Mouse (Mus musculus): ENCODE results near the gene Jdp2.

The Jdp2 gene

DNA sequence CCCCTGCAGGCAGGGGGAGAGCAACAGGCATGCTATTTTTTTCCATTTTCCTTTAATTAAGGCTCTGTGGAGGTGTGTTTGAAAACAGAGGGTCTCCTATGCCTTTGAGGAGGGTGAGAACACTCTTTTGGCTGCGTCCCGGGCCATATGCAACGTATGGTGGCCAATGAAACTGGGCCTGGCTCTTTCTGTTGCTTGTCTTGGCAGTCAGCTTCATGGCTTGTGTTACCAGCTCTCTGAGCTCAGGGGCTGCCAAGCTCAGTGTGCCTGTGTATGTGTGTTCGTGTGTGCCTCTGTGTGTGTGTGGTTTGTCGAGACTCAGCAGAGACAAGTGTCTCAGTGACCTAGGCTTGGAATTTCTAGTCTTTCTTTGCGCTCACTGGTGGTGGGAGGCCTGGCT, 2.7 kb downstream of the Jdp2 start:
- DNase-seq (ENCODE audit: low read depth), result no peak

DNA sequence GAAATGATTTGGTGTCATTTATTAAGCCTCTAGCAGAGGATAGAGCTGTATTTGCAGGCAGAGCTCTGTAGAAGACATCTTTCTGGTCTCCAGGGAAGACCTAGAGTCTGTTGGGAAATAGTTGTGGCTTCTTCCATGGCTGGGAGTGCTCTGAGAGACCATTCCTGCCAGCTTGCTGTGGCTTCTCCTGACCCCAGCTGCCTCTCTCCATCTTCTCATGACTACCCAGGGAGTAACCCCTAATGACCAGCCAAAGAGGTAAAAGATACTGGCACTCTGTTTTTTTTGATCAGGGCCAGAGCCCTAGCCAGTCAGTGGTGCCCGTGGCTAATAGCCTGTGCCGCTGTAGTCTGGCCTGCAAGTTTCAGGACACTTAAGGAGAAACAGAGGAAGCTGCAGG, 3.3 kb downstream of the Jdp2 start:
- DNase-seq (ENCODE audit: low read depth), result no peak

DNA sequence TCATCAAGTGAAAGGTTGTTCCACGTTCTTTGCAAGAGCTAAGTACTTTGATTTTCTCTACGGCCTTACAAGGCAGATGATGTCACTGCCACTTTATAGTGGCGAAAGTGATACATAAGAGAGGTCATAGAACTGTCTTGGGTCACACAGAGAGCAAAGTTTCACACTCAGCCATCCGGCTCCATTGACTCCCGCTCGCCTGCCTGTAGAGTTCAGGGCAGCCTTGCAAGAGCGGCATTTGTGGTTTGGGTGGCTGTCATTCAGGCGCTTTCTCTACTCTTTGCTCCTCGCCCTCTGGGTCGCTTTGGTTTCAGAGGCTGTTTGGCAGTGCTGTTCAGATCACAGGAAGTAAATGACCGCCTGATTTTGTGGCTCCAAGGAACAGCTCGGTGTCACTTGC, 4.0 kb downstream of the Jdp2 start:
- no peak for DNase-seq (ENCODE audit: low read depth)

DNA sequence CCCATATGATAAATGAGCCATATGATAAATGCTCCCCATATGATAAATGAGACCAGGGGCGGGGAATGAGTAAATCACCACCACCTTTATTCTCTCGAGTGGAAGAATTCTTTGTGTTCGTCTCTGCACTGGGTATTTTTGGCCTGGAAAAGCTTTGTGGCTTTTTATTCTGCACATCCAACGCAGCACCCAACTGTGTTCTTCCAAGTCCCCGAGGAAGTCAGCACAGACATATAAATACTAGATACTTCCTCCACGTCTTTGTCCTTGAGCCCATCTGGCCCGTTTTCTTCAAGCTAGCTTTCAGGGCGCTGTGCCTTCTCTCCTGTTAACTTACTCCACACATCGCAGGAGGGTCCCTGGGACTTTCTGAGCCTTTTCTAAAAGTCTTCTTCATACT, 4.9 kb downstream of the Jdp2 start:
- DNase-seq (ENCODE audit: low read depth), result no peak

DNA sequence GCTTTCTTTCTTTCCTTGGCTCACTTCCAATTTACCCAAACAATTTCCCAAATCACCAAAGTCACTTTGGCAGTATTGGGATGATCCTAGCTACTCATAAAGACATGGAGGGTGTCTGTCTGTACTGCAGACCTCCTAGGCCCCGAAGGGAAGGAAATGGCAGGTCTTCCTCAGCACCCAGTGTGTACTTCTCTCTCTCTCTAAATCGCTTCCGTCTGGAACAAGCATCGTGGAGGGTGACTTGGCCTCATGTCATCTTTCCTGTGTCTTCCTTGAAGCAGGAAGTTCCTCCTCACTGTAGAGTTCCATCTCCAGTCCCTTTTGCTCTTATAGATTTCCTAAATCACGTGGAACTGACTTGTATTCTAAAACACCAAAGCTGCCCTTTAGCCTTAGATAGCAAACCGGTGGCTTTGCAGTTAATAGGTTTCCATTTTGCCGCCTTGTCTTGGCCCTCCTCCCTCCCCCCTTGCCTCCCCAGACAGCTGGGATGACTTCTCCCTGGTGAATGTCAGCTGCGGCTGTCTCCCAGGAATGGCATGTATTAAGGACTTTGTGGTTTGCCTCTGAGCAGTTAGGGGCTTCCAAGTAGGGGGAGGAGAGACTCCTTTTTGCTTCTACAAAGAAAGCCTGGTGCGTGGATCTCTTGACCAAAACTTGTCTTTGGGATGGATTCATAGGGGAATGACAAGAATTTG, 5.6 kb downstream of the Jdp2 start:
- no peak for DNase-seq (ENCODE audit: low read depth)

DNA sequence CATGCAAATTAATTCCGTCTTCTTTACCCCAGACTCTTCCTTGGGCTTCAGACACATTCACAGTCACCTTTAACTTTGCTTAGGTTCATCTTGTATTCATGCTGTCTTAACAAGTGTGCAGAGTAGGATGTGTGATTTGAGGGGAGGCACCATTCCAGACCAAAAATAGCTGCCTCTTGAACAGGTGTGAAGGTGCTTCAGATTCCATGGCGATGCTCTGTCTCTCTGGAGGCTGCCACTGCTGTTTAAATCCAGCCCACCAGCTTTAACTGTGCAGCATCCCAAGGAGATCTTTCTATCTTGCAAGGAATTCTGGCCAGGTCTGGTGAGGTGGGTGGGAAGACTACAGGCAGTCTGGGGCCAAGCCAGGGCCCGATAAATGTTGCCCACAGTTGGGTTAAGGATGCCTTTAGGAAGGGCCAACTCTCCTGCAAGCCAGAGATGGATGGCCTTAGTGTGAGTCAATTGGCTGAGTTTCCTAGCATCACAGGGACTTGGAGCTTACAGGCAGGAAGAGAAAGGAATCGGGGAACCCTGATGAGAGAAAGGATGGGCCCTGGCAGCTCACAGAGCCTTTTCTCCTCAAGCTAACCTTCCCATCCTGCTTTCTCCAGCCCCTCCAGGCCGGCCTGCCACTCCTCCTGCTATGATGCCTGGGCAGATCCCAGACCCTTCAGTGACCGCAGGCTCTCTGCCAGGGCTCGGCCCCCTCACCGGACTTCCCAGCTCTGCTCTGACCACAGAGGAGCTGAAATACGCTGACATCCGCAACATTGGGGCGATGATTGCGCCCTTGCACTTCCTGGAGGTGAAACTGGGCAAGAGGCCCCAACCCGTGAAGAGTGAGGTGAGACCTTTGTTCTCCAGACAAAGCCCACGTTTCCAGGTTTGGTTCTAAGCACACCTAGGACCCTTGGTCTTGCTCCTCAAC, 9.0 kb downstream of the Jdp2 start:
- DNase-seq (ENCODE audit: low read depth), result no peak

DNA sequence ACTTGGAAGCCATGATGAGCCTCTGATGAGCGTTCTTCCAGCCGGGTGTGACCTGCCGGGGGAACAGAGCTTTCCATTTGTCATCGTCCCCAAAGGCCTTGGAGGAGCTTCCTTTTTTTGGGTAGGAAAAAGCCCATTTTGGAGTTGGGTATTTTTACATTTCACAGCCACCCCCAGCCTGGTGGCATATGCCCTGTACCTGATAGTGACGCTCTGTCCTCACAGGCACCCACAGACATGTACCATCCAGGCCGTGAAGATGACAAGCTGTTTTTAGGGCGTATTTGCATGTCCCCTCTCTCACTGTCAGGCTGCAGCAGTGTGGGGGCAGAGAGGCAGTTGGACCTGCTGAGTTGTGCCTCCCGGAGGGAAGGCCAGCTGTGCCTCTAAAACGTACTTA, 11.3 kb downstream of the Jdp2 start:
- DNase-seq (ENCODE audit: low read depth), result no peak

DNA sequence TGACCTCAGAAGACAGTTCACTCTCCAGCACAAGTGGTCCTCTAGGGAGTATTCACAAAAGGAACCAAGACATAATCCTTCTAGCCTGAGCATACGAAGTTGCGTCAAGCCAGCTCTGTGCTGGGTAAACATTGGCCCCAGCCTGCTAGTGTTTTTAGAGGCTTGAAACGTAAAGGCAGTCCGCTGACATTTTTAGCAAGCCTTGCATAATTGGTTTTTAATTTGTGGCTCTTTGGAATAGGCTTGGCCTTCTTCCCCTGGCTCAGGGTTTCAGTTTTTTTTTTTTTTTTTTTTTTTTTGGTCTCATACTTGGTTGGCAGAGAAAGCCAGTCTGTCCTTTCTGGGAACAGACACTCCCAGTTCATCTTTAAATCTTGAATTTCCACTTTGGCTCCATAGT, 15.3 kb downstream of the Jdp2 start:
- DNase-seq (ENCODE audit: low read depth), result no peak

DNA sequence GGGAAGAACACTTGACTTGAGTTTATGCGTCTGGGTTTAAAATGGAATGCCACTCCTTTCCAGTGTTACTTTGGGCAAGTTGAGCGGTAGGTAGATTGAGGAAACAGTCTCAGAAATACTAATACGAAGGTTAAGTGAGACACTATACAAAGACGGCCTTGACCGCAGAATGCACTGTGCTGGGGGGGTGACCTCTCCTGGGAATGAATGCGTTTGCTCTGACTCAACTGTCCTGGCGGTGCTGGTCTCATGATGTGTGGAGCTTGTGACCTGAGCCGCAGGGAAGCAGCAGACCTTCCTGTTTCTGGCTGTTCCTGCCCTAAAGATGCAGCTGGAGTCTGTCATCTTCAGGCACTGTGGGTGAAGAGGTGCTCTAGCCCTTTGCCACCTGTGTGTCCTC, 16.7 kb downstream of the Jdp2 start:
- no peak for DNase-seq (ENCODE audit: low read depth)

DNA sequence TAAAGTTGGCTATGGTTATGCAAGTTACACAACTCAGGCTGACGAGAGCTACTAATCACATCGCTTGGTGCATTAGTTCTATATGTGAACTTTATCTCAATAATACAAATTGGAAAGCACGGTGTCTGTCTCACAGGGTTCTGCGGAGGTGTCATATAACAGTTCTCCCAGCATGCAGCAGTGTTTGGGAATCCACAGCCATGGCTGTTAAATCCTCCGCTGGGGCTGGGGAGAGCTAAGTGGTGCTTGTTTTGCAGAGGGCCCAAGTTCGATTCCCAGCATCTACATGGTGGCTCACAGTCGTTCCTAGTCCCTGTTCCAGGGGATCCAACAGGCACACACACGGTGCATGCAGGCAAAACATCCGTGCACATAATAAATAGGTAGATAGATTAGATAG, 19.1 kb downstream of the Jdp2 start:
- no peak for DNase-seq (ENCODE audit: low read depth)

DNA sequence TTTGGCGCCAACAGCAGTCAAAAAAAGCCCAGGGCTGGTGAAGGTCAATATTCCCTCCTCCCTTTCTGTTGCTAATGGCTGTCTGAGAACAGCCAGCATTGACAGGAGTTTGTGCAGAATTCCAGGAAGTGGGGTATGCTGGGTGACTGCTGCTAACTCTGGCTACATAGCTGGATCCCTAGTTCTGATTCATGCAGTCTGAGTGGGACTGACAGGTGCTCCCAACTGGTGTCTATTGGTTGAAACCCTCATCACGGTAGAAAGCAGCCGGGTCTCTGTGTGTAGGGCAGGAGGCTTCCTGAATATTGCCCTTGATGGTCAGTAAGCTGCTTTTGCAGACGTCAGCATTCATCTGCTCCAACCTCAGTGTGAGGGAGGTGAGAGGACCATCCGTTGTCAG, 19.6 kb downstream of the Jdp2 start:
- DNase-seq (ENCODE audit: low read depth), result no peak

DNA sequence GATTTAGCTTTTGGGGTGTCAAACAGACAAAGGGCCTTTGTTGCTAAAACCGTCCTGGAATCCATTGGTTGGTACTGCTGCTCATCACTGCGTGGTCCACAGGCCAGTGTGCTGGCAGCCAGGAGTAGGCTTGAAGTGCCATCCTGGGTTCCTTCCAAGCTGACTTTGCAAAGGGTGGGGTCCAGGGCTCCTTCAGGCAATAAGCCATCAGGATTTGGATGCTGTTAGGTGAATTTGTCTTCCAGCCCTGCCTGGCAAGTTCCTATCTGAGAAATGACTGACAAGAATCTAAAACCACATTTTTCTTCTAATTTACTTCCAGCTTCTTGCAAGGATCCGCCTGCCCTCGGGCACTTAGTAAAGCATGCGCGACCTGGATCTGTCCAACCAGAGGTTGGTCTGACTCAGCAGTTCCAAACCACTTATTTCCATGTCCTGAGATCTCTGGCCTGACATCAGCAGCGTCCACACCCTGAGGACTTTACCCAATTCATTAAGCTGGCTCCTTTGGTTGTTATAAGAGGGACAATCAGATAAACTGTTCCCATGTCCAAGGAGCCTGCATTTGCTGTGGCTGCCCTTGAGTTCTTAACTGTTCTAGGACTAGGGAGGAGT, 20.6 kb downstream of the Jdp2 start:
- no peak for DNase-seq (ENCODE audit: low read depth)

DNA sequence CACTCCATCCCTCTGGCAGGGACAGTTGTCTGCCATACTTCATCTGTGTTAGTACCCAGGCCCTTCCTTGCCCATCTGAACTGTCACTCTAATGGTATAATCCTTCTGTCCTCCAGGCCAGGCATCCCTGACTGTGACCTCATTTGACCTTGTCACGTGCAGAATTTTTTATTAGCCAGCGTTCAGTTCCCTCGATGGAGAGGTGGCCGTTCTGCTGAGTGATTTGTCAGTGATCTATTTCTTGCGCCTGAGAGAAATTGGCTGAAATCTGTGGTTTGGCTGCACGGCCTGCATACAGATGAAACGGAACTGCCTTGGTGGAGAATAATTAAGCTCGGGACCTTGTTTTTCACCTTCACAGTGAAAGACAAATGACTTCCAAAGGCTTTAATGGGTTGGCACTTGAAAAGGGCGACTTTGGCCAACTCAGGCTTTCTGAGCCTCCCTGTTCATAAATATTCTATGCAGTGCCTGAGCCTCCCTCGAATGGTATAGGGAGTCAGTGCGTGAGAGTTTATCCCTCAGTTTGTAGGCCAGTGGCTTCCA, 21.1 kb downstream of the Jdp2 start:
- DNase-seq (ENCODE audit: low read depth), result no peak

DNA sequence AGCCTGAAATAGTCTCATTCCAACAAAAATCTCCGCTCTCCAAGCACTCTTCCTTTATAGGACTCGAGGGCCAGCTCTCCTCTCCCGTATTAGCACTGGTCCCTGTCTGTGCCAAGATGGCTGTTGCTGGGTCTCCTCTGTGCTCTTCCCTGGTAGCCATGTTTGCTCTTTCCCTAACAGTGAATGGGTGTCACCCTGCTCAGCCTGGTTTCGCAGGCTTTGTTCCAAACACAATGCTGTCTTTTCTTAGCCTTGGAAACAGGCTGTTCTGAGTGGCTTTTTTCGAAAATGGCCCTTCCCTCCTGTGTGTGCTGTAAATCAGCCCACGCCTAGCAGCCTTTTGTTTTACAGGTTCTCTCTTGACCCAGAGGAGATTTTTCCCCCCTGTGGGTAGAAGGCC, 22.2 kb downstream of the Jdp2 start:
- DNase-seq (ENCODE audit: low read depth), result no peak

DNA sequence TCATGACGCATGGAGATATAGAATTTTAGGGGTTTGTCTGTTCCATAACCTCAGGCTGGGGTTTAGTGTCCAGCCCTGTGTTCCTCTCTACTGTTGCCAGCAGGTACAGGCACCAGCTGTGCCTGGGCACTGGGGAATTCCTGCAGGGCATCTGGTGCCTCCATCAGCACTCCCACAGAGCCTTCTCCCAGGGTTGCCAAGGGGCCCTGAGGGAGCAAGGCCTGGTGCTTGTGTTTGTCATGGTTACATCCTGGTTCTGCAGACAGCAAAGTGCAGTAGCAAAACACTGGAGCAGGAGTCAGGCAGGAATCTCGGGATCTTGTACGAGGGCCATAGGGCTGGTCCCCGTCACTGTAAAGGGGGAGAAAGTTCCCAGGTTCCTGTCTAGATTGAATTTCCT, 22.8 kb downstream of the Jdp2 start:
- no peak for DNase-seq (ENCODE audit: low read depth)

DNA sequence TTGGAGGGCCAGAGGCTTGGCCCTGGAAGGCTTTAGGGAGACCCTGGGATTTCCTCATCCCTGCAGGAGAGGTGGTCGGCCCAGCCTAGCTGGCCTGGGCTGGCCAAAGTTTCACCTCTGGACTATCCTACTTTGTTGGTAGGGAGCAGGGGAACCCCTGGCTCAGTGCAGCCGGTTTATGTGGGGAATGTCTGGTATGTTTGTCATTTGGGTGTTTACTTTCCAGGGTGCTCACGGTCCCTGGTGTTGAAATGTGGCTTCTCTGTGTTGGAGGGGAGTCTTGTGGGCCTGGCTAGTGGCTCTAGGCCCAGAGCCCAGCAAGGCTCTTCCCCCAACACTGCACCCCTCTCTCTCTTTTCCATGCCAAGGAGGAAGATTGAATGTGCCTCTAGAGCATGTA, 24.9 kb downstream of the Jdp2 start:
- DNase-seq (ENCODE audit: low read depth), result no peak

DNA sequence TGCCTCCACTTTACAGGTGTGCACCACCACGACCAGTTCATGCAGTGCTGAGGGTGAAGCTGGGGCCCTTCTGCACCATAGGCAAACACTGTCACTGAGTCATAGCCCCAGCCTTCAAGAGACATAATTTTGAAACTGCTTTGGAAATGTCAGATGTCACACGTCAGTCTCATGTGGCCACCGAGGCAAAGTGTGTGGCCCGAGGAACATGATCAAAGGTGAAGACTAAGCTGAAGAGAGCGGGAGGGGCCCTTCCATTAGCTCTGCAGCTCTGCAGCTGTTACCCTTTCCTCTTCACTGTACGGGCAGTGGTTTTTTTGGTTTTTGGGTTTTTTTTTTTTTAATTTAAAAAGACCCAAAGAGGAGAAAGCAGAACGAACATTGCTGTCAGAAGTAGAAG, 25.8 kb downstream of the Jdp2 start:
- no peak for DNase-seq (ENCODE audit: low read depth)

DNA sequence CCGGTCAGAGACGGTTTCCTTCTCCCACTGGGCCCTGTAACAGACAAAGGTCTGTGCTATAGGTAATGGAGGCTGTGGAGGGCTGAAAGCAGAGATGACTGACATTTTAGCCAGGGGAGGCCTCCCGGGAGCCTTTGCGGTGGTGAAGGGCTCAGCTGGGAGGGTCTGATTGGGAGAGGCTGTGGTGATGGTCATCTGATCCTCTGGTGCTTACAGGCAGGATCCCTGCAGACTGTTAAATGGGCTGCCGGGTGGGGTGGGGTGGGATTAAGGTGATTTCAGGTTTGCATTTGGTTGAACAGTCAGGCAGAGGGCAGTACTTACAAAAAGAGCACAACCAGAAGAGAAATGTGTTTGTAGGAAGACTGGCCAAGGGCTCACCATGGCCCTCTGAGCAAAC, 27.0 kb downstream of the Jdp2 start:
- DNase-seq (ENCODE audit: low read depth), result no peak

DNA sequence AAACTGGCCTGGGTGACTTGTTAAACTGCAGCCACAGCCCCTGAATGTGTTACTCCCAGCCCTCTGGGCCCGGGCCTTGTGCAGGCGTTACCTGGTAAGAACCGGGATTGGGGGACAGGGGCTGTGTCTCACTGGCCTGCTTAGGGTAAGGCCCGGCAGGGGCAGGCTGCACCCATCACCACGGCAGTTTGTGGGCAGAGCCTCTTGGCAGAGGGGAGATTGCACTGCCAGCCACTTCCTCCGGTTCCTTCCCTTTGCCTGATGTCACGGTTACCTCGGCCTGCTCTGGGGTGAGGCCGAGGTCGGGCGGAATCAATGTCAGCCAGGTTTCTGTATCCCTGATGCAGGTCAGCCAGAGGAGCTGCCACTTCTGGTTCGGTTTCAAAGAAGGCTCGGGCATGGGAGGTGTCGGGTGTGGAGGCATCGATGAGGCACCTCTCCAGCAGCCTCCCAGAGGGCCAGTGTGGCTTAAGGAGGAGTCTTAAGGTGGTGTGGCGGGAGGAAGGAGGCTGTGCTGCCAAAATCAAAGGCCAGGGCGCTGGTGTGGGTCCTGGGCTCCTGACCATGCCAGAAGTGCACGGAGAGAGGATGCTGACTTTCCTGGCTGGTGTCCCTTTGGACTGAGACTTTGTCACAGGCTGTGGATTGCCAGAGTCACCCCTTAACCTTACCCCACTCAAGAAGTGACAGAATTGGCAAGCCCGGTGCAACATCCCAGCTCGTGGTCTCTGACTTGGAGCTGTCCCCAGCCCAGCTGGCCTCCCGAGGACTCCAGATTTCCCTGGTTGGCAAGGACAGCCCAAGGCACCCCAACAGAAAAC, 31.0 kb downstream of the Jdp2 start:
- no peak for DNase-seq (ENCODE audit: low read depth)

DNA sequence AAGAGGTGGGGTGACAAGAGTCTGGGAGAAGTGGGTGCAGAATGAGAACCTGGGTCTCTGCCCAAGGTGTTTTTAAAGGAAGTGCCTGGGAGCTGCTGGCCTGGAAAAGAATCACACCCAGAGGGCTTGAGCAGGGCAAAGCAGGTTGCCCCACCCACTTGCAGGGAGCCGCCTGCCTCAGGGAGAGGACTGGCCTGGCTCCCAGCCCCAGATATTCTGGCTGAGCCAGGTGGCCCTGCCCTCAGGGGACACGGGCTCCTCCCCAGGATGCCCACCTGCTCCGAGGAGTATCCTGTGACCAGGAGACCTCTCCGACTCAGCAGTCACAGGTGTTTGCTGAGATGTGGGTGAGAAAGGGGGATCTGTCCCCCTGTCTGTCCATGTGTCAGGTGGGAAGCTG, 32.4 kb downstream of the Jdp2 start:
- no peak for DNase-seq (ENCODE audit: low read depth)

DNA sequence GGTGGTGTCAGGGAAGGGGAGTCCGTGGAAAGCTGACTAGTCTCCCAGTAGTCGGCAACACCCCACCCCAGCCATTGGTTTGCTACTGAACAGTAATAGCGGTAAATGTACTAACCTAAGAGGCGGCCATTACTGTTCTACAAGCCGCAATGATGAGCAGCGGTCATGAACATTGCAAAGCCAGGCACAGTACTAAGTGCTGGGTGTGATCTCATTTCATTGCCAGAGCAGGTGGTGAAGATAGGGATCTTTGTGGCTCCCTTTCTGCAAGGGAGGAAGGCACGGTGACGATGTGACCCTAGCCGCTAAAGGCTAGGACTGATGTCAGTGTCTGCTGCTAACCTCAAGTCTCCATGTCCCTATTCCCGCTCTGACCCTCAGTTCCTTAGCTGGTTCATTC, 33.5 kb downstream of the Jdp2 start:
- no peak for DNase-seq (ENCODE audit: low read depth)

DNA sequence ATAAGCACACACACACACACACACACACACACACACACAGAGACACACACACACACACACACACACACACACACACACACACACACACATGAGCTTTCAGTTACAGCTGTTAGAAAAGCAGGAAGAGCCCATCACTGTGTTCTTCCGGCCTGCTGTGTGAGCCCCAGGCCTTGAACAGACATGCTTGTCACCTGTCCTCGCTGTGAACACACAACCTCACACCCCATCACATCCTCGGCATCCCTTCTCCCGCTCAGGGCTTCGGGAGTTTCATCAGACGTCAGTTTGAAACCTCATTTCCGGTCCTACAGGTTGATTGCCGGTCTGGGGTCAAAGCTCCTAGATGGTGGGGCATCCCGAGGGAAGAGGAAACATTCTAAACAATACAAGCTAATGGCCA, 39.1 kb downstream of the Jdp2 start:
- DNase-seq (ENCODE audit: low read depth), result no peak
